Comparison of ENCODE assay signal across 18 mouse cellular contexts in the genomic region with DNA sequence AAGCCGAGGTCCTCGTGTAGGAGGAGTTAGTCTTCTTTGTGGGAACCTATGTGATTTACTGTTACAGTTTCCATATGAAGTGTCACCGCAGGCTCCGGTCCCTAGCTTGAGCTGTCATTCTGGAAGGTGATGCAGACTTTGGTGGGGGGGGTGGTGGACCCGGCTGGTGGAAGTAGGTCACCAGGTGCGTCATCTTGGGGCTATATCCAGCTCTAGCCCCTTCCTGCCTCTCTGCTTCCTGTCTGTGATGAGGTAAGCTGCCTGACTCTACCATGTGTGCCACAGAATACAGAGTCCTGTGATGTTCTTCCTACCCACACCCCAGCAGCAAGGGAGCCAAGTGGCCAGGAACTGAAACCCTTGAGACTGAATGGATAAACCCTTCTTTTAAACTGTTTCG. TPM values are rescaled to one million over a fixed set of nuclear protein-coding genes. Genes with fewer than 3 reads are reported as not detected.
DNase-seq lines count a peak whose midpoint lies in the region; ATAC-seq lines count a peak whose summit lies in the region.
"Had no signal": no experiment of that assay in that cellular context is flagged by ENCODE, and none has a peak within 500 bp of the region (broad histone marks: within the 10 kb centered on the region; RNA-seq: fewer than 3 reads in every experiment).

No protein-coding gene starts in this region.

- peak; percentile 16 to 36 for DNase-seq in thymus, adult 18-20 months
- peak; percentile 77 for DNase-seq in thymus, postnatal 14 days
- DNase-seq in MN1 (ENCODE audit: low spot score): no peak
- no peak for DNase-seq in layer of hippocampus, adult 18-20 months (ENCODE audit: low spot score in 2 of 2)
- DNase-seq in adrenal gland, adult 8-10 months: no peak
- DNase-seq in cerebellum, postnatal 25 days: no peak
- DNase-seq: adrenal gland, postnatal 10 days; cerebellum, adult 11 months; cerebellum, adult 8-10 months; cerebellum, postnatal 14 days; forebrain, postnatal 0 days; gastrocnemius, adult 2 months; gastrocnemius, postnatal 25 days had no signal

- ATAC-seq in common myeloid progenitor, adult 5-6 weeks (replicated peaks; ENCODE audit: low read depth, poor library complexity, severe bottlenecking): 0 out of 2 replicates have a peak, but pooled peaks have one; percentile 31
- ATAC-seq: forebrain, postnatal 0 days; inflammation-experienced regulatory T-cells, adult 6 months had no signal

RNA-seq across cellular contexts. Expression of gene Itga3, which starts 6.3 kb away (rescaled TPM):
- 0.05 TPM in 1 of 2 replicates, not detected in the other for total RNA-seq in common myeloid progenitor, adult 5-6 weeks (2017)
- total RNA-seq in layer of hippocampus, adult 18-20 months (2021): 10 to 100 TPM; 11.2 to 14.0 TPM
- total RNA-seq in adrenal gland, adult 8-10 months (2022): 10 to 100 TPM; 40.8 to 74.6 (median 49.9) TPM
- total RNA-seq: granulocyte monocyte progenitor cell, adult 5-6 weeks had no signal

RNA-seq across cellular contexts. Expression of gene Dlx3, which starts 37.0 kb away (rescaled TPM):
- total RNA-seq in common myeloid progenitor, adult 5-6 weeks (2017): not detected in 2 replicates
- total RNA-seq in layer of hippocampus, adult 18-20 months (2021): not detected
- not detected for total RNA-seq in adrenal gland, adult 8-10 months (2022)
- total RNA-seq: gastrocnemius, adult 2 months; gastrocnemius, postnatal 25 days; granulocyte monocyte progenitor cell, adult 5-6 weeks; heart, adult 8-10 months; heart, postnatal 25 days had no signal

RNA-seq across cellular contexts. Expression of gene Pdk2, which starts 41.7 kb away (rescaled TPM):
- 1.7 and 3.7 TPM in 2 replicates for total RNA-seq in common myeloid progenitor, adult 5-6 weeks (2017)
- 100 to 1,000 TPM; 137 to 142 TPM for total RNA-seq in layer of hippocampus, adult 18-20 months (2021)
- total RNA-seq in adrenal gland, adult 8-10 months (2022): 10 to 100 TPM; 60.9 to 90.5 (median 76.0) TPM

Comparison
In these comparisons a context has a peak if more than half of its experiments do, and no peak if none do; other contexts are left out.
1. DNase-seq: peak in thymus, adult 18-20 months (2 of 2) and thymus, postnatal 14 days (single experiment); none in MN1 (single experiment), layer of hippocampus, adult 18-20 months (0 of 2), adrenal gland, adult 8-10 months (single experiment) and cerebellum, postnatal 25 days (0 of 2).
2. RNA of gene Itga3, which starts 6.3 kb away (total RNA-seq): 40.8 to 74.6 TPM in adrenal gland, adult 8-10 months and 11.2 to 14.0 TPM in layer of hippocampus, adult 18-20 months; 0.05 TPM in common myeloid progenitor, adult 5-6 weeks; every median in the first group is over 10 times any median in the second.
3. RNA of gene Pdk2, which starts 41.7 kb away (total RNA-seq): 137 to 142 TPM in layer of hippocampus, adult 18-20 months and 60.9 to 90.5 TPM in adrenal gland, adult 8-10 months; 1.7 to 3.7 TPM in common myeloid progenitor, adult 5-6 weeks; every median in the first group is over 10 times any median in the second.